Mouse (Mus musculus): ENCODE data around the gene Mdk. TPM values are rescaled to one million over a fixed set of nuclear protein-coding genes. Genes with fewer than 3 reads are reported as not detected.

The Mdk gene
- polyA plus RNA-seq, 1 experiment from 2014 or later = 962 TPM

DNA sequence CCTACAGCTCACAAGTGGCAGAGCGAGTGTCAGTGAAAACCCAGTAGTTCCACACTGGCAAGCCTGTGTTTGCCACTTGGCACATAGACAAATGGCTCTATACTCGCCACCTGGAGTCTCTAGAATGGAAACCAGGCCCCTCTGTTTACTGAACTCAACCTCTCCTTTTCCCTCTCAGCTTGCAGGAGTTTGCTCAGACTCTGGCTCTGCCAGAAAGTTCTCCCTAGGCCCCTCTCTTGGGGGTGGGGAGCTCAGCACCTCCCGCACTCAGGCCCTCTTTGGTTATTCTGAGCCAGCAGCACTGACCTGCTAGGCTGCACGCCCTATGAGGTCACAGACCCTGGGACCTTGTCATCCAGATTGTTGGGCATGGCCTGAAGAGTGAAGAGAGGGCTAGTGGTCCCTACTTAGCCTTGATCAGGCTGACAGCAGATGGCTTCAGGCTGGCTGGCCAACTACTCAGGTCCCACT lies 23.1 kb upstream of the Mdk start:
- 91% methylated on average over 4 of the region's 4 CpGs for WGBS
- Histone ChIP-seq H3K36me3 (no peaks in the 10 kb centered on the region), H3K9ac (no peak overlapping the region), H3K4me1 (peaks cover 45% of the 10 kb centered on the region), H3K9me3 (replicated peaks) (no peaks in the 10 kb centered on the region), H3K4me3 (no peak overlapping the region), H3K27ac (no peak overlapping the region), H3K4me2 (replicated peaks) (no peak overlapping the region), H3K27me3 (no peaks in the 10 kb centered on the region)
- no peak for ATAC-seq (ENCODE audit: low FRiP score)

DNA sequence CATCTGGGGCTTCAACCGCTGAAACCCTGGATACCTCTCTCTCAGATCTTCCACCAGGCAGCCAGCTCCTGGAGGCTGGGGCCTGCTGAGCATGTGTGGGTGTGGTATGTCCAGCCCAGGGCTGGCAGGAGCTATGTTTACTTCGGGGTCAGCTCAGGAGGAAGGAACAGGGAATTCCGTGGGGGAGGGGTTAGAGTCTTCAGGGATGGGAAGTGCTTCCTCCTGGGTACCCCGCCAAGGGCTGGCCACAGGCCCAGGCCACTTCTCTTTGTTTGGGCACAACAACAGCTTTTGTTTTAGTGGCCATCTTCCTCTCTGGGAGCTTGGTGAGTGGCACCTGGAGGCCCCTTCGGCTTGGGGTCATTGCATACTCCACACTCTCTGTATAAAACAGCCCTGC lies 21.7 kb upstream of the Mdk start:
- no peak for ATAC-seq (ENCODE audit: low FRiP score)
- peak overlapping the region; percentile 17; the same call in 1 of the 2 replicates for H3K27ac ChIP-seq
- H3K36me3 ChIP-seq = no peaks in the 10 kb centered on the region

DNA sequence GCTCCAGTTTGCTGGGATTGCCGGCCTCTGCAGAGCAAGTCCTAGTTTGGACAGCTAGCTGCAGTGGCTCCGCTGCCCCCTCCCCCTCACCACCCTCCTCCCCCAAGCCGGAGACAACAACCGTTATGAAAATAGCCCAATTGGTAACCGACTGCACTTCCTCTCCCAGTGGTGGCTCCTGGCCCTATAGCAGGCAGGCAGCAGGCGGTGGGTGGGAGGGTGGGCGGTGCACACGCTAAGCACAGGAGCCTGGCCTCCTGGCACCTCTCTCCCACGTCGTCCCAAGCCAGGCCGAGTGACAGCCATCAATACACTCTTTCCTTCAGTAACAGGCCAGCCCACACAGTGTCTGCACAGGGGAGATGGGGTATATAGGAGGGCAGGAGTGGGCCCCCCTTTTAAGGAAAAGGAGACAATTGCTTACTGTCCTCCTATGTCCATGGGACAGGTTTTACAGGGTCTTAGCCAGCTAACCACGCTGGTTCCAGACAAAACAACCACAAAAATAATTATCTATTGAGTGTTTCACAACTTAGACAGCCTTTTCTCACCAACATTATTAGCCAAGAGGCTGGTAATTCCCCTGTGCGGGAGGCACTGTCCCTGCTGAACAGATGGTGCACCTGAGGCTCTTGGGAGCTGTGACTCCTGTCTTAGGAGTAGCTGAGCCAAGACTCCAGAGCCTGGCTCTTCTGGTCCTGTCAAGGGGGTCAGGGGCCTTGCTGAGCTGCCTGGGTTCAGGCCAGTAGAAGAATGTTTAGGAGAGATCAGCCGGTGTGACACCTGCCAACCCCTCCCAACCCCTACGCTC lies 18.4 kb upstream of the Mdk start:
- Histone ChIP-seq H3K4me2 (replicated peaks) (peak overlapping the region; percentile 41), H3K4me1 (peaks cover 57% of the 10 kb centered on the region), H3K36me3 (no peaks in the 10 kb centered on the region), H3K27ac (peak overlapping the region; percentile 67), H3K9ac (peak overlapping the region; percentile 50), H3K9me3 (replicated peaks) (no peaks in the 10 kb centered on the region), H3K4me3 (0 out of 2 replicates have a peak overlapping the region, but pooled peaks have one; percentile 10), H3K27me3 (no peaks in the 10 kb centered on the region)
- peak; percentile 21 for ATAC-seq (ENCODE audit: low FRiP score)
- WGBS = 17% methylated on average over 15 of the region's 15 CpGs

More for the DNA sequence above, 21.7 kb upstream of the Mdk start:
- Histone ChIP-seq H3K27me3 (no peaks in the 10 kb centered on the region), H3K9me3 (replicated peaks) (no peaks in the 10 kb centered on the region), H3K4me3 (no peak overlapping the region), H3K9ac (no peak overlapping the region), H3K4me2 (replicated peaks) (no peak overlapping the region), H3K4me1 (peaks cover 47% of the 10 kb centered on the region)
- WGBS = 17% methylated on average over 5 of the region's 5 CpGs

DNA sequence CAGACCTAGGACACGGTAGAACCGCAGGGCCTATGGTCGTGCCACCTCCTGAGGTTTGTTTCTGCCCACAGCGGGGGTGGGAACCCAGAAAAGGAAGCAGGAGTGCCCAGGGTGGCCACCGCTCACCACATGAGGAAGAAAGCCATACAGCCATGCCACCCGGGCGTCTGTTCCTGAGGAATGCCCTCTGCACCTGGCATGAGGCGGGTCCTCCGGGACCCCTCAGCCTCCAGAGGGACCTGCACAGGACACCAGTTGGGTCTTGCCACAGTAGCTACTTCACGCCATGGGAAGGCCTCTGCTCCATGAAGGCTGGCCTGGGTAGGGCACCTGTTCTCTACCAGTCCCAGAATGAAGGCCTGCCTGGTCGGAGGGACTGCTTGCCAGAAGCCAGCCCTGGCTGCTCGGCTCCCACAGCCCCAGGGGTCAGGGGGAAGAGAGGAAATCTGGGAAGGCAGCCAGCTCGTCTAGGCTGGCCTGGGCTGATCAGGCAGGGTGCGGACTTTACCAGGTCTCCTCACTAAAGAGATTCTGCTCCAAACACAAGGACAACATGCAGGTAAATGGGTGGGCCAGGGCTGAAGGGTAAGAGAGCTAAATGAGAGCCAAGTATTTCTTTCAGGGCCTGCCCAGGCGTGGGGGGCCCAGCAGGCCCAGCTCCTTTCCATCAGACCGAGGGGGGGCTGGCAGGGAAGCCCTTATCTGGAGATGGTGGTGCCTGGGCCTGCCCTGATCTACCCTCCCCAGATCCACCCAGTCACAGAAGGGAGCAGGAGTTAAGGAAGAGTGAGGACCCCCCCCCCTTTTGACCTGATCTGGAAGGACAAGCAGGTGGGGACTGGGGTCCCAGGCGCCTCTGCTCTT lies 17.5 kb upstream of the Mdk start:
- 0 out of 2 replicates have a peak overlapping the region, but pooled peaks have one; percentile 10 for H3K4me3 ChIP-seq
- no peaks in the 10 kb centered on the region for H3K36me3 ChIP-seq
- H3K9ac ChIP-seq = peak overlapping the region; percentile 50
- ATAC-seq (ENCODE audit: low FRiP score) = peak; percentile 43
- peak overlapping the region; percentile 41 for H3K4me2 ChIP-seq (replicated peaks)
- H3K27me3 ChIP-seq = no peaks in the 10 kb centered on the region
- 67% methylated on average over 17 of the region's 17 CpGs for WGBS
- H3K4me1 ChIP-seq = peaks cover 53% of the 10 kb centered on the region
- H3K27ac ChIP-seq = peak overlapping the region; percentile 67
- H3K9me3 ChIP-seq (replicated peaks) = no peaks in the 10 kb centered on the region

DNA sequence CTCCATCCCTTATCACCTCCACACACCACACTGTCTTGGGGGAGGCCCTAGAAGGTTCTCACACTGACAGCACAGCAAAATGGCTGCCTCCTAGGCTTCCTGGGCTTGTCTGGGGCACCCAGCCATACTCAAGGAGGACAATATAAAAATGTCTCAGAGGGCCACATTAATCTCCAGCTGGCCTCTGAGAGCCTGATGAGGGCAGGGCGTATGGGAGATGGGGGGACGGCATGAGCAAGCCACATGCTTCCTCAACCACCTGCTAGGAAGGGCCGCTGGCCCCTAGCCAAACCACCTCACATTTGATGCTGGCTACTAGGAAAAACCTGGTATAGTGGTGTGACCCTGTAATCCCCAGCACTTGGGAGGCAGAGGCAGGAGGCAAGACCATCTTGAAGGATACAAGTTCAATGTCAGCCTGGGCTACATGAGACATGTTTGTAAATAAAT lies 16.7 kb upstream of the Mdk start:
- 66% methylated on average over 3 of the region's 3 CpGs for WGBS
- Histone ChIP-seq H3K4me3 (no peak overlapping the region), H3K4me1 (peaks cover 53% of the 10 kb centered on the region), H3K4me2 (replicated peaks) (no peak overlapping the region), H3K27me3 (no peaks in the 10 kb centered on the region), H3K9ac (no peak overlapping the region), H3K36me3 (no peaks in the 10 kb centered on the region), H3K9me3 (replicated peaks) (no peaks in the 10 kb centered on the region), H3K27ac (no peak overlapping the region)
- ATAC-seq (ENCODE audit: low FRiP score) = no peak

DNA sequence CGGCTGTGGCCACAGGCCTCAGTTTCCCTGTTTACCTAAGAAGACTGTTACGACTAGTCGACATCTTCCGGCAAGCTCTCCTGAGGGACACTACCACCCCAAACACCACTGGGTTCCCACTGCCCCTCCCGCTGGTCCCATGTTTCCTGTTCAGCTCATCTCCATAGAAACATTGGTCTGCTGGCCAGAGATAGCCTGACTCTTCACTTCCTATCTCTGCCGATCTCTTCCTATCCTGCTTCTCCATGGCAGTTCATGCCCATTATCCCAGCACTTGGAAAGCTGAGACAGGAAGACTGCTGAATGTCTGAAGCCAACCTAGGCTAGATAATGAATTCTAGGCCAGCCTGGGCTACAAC lies 16.0 kb upstream of the Mdk start:
- Histone ChIP-seq H3K36me3 (no peaks in the 10 kb centered on the region), H3K4me1 (peaks cover 49% of the 10 kb centered on the region), H3K4me2 (replicated peaks) (no peak overlapping the region), H3K27ac (peak overlapping the region; percentile 30), H3K4me3 (no peak overlapping the region), H3K9ac (no peak overlapping the region), H3K27me3 (no peaks in the 10 kb centered on the region), H3K9me3 (replicated peaks) (no peaks in the 10 kb centered on the region)
- ATAC-seq (ENCODE audit: low FRiP score) = no peak
- 79% methylated on average over 6 of the region's 6 CpGs for WGBS

DNA sequence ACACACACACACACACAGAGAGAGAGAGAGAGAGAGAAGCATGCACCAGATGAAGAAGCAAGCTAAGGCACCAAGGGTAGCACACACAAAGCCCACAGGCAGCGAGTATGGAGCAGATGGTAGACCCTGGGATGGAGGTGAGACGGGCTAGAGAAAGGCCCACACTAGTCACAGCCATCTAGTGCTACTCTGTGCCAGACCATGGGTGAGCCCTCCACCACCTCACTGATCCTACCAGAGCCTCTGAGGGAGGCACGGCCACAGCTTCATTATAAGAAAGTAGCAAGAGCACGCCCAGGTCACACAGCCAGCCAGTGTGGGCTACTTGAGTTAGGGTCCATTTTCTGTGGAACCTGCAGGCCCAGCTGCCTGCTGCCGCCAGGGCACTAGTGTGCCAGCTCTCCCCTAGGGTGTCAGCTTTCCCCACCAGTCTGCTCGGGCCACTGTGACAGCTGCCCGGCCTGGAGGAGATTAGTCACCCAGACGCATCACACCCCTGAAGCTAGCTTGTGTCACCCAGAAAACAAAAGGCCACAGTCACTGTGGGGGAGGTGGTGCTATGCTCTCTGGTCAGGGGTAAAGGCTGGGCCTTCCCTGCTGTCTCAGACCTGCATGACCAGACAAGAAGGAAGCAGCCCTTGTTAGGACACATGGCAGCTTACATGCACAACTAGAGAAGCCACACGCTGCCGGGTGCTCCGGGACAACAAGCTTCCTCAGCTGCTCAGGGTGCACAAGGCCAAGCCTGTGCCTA lies 15.5 kb upstream of the Mdk start:
- Histone ChIP-seq H3K27me3 (no peaks in the 10 kb centered on the region), H3K9me3 (replicated peaks) (no peaks in the 10 kb centered on the region), H3K27ac (peak overlapping the region; percentile 30), H3K9ac (no peak overlapping the region; the same call in 1 of the 2 replicates), H3K4me1 (peaks cover 49% of the 10 kb centered on the region), H3K4me2 (replicated peaks) (no peak overlapping the region), H3K36me3 (no peaks in the 10 kb centered on the region), H3K4me3 (no peak overlapping the region)
- no peak for ATAC-seq (ENCODE audit: low FRiP score)
- WGBS = 48% methylated on average over 11 of the region's 11 CpGs

DNA sequence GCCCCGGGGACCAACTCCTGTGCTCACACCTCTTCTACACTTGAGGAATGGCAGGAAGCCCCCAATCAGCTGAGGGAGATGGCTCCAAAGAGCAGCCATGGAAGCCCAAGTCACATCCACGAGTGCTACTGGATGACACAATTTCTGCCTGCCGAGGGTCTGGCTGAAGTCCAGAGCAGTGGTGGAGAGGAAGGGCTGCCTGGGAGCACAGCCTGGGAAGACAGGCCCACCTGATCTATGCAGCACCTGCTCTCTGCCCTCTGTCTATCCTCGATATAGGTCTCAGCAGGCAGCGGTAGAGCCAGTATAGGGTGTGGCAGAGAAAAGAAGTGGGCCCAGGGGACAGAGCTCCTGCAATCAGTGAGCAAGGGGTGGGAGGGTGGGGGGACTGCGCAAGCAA lies 14.7 kb upstream of the Mdk start:
- Histone ChIP-seq H3K4me3 (no peak overlapping the region), H3K27me3 (no peaks in the 10 kb centered on the region), H3K36me3 (no peaks in the 10 kb centered on the region), H3K4me1 (peaks cover 49% of the 10 kb centered on the region), H3K9ac (no peak overlapping the region; the same call in 1 of the 2 replicates), H3K4me2 (replicated peaks) (no peak overlapping the region), H3K9me3 (replicated peaks) (no peaks in the 10 kb centered on the region), H3K27ac (peak overlapping the region; percentile 30; the same call in 1 of the 2 replicates)
- 57% methylated on average over 6 of the region's 6 CpGs for WGBS
- no peak for ATAC-seq (ENCODE audit: low FRiP score)

DNA sequence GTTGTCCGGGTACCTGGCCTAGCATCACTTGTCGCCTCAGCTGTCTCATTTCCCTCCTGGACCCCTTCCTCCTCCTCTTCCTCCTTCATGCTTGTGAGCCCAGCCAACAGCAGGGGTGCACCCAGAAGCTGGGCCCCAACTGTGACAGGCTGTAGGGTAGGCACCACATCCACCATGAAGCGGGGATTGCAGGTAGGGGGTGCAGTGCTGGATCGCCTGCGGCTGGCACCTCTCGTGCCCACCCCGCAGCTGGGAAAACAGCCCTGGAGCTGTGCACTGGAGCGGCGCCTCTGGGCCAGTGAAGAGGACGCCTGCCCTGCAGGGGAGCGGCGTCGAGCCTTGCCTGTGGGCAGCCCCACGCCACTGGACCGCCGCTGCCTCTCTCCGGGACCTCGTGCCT lies 13.4 kb upstream of the Mdk start, which contains the start of gene Gm9821:
Gm9821 (plus strand) TSS at position 221 of the 400 bp plus-strand sequence.
- Histone ChIP-seq H3K36me3 (0 out of 2 replicates have a peak, but pooled peaks cover 3% of the 10 kb centered on the region), H3K4me3 (no peak within 1 kb of the TSS), H3K27me3 (no peaks in the 10 kb centered on the region), H3K9ac (no peak within 1 kb of the TSS), H3K27ac (no peak within 1 kb of the TSS), H3K4me2 (replicated peaks) (no peak within 1 kb of the TSS), H3K4me1 (peaks cover 45% of the 10 kb centered on the region), H3K9me3 (replicated peaks) (no peaks in the 10 kb centered on the region)
- no peak for ATAC-seq (ENCODE audit: low FRiP score)
- 83% methylated on average over 18 of the region's 18 CpGs for WGBS

DNA sequence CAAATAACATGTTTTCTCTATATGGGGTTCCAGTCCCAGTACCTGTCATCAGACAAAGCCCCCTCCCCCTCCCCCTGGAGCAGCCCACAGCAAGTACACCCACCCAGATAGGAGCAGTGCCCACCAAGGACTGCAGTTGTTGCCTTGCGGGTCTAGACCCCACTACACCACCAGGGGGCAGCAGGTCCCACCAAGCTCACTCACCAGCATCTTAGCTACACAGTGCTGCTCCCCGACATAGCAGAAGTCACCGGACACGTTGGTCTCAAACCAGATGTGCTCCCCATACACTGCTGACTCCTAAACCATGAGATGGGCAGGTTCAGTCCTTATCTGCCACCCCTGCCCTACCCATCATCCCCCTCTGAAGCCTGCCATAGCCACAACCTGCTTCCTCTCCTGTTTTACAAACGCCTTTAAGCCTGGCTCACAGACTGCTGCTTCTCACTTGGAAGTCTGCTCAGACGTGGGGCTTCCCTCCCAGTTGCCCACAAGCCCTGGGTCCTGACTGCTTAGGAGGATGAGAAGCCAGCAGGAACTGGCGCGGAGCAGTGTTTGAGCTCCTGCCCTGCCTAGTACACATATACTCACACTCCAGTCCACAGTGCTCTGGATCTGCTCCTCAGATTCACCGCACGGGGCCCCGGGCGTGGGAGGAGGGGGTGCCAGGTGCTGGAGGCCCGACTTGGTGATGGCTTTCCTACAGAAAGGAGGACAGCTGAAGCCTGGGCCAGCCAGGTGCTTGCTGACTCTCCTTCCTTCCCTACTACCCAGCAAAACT lies 12.3 kb upstream of the Mdk start:
- Histone ChIP-seq H3K4me3 (no peak overlapping the region), H3K4me1 (peaks cover 33% of the 10 kb centered on the region), H3K36me3 (peaks cover 6% of the 10 kb centered on the region), H3K27me3 (no peaks in the 10 kb centered on the region), H3K4me2 (replicated peaks) (no peak overlapping the region), H3K9me3 (replicated peaks) (no peaks in the 10 kb centered on the region), H3K27ac (no peak overlapping the region), H3K9ac (no peak overlapping the region)
- WGBS = 50% methylated on average over 13 of the region's 13 CpGs
- peak; percentile 72 for ATAC-seq (ENCODE audit: low FRiP score)

DNA sequence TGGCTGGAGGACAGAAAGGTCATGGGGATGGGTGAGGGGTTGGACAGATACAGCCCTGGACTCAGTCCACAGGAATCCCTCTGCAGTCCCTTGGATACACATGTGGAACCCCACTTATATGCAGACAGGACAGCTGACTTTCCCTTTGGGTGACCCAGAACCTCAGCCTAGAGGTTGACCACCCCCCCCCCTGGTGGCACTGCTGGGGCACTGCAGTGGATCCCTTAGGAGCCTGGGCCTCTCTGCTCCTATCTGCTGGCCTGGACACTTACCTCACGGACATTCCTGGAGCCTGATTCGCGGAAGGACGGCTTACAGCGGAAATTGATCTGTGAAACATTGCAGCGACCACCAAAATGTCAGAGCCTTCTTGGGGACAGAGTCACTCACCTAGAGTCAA lies 10.3 kb upstream of the Mdk start:
- ATAC-seq (ENCODE audit: low FRiP score) = no peak
- peaks cover 25% of the 10 kb centered on the region for H3K36me3 ChIP-seq
- WGBS = 74% methylated on average over 6 of the region's 6 CpGs

More for the DNA sequence above, 10.3 kb upstream of the Mdk start:
- H3K4me3 ChIP-seq = no peak overlapping the region
- no peaks in the 10 kb centered on the region for H3K9me3 ChIP-seq (replicated peaks)
- peaks cover 13% of the 10 kb centered on the region for H3K4me1 ChIP-seq
- H3K9ac ChIP-seq = no peak overlapping the region
- no peak overlapping the region for H3K27ac ChIP-seq
- no peak overlapping the region for H3K4me2 ChIP-seq (replicated peaks)
- no peaks in the 10 kb centered on the region for H3K27me3 ChIP-seq

Data from hindbrain, embryonic 12.5 days (tissue).